Mouse (Mus musculus) lung, postnatal 0 days (tissue): Measurements from ENCODE around the gene Gm30083. TPM values are rescaled to one million over a fixed set of nuclear protein-coding genes. Genes with fewer than 3 reads are reported as not detected.

ENCODE experiments used
- ATAC-seq: fragments of 200-750 bp; cut with Nextera tagmentation; 2 replicates; pipeline ENCODE4 v1.8.0; 2017; ENCODE audit warnings: moderate library complexity
- DNase-seq: peaks from one replicate; pipeline ENCODE4 v3.0.0-alpha.2; 2016; ENCODE audit warnings: low spot score
- H3K27ac ChIP-seq: fragments of 300-500 bp; sonication (generic); 2 replicates; pipeline ENCODE4 v1.5.1; 2014; ENCODE audit warnings: antibody characterized with exemption, mild to moderate bottlenecking, low read length, mixed read lengths
- H3K27me3 ChIP-seq: fragments of 300-500 bp; sonication (generic); replicated peaks from 2 replicates; pipeline ENCODE4 v1.6.1; 2014; ENCODE audit warnings: low read length, mixed read lengths; ENCODE audit not compliant: insufficient read depth
- H3K36me3 ChIP-seq: fragments of 300-500 bp; sonication (generic); 2 replicates; pipeline ENCODE4 v1.6.1; 2014; ENCODE audit warnings: low read length, mixed read lengths; ENCODE audit not compliant: insufficient read depth
- H3K4me1 ChIP-seq: fragments of 300-500 bp; sonication (generic); 2 replicates; pipeline ENCODE4 v1.6.1; 2014; ENCODE audit warnings: antibody characterized with exemption, low read depth, low read length, mixed read lengths; ENCODE audit not compliant: insufficient read depth
- H3K4me2 ChIP-seq: fragments of 300-500 bp; sonication (generic); replicated peaks from 2 replicates; pipeline ENCODE4 v1.6.1; 2014; ENCODE audit warnings: low read depth, mild to moderate bottlenecking, low read length, moderate library complexity, mixed read lengths
- H3K4me3 ChIP-seq: fragments of 300-500 bp; sonication (generic); 2 replicates; pipeline ENCODE4 v1.5.1; 2014; ENCODE audit warnings: low read depth, low read length
- H3K9ac ChIP-seq: fragments of 300-500 bp; sonication (generic); replicated peaks from 2 replicates; pipeline ENCODE4 v1.6.1; 2014; ENCODE audit warnings: low read depth, mild to moderate bottlenecking
- H3K9me3 ChIP-seq: fragments of 300-500 bp; sonication (generic); 2 replicates; pipeline ENCODE4 v1.6.1; 2016; ENCODE audit warnings: low read length, mixed read lengths
- CTCF ChIP-seq: IDR thresholded peaks from 2 replicates; pipeline ENCODE4 v1.5.1; 2016; ENCODE audit warnings: antibody characterized with exemption, mild to moderate bottlenecking
- EP300 ChIP-seq: IDR thresholded peaks from 2 replicates; pipeline ENCODE4 v1.6.1; 2016; ENCODE audit warnings: antibody characterized with exemption, mild to moderate bottlenecking, control low read depth
- WGBS: fragments of 180-500 bp; shearing (Covaris S2); extraction: QIAGEN DNeasy Blood & Tissue Kit; methylation state at CpG from one replicate; pipeline ENCODE4 v1.1.7; 2014; 5-methylcytosine and 5-hydroxymethylcytosine counted together
- polyA plus RNA-seq: library from polyadenylated mRNA; unstranded; fragments of >200 nt; fragmentation: Nextera tagmentation; extraction: Ambion mirVana; gene quantifications from 2 replicates; pipeline ENCODE4 v1.2.1, GENCODE M21; 2015

Gene Gm30083
- polyA plus RNA-seq, 1 experiment from 2014 or later = not detected

GRCm38 (mm10) chr14:33953761-33954160 is 61.2 kb downstream of the Gm30083 start, which contains the start of gene Rbp3:
TSS of gene Rbp3 (plus strand) at chr14:33954003.
- no peak for ATAC-seq
- Histone ChIP-seq H3K27me3 (no peaks in the 10 kb centered on the region), H3K4me2 (no peak within 1 kb of the TSS), H3K4me3 (no peak within 1 kb of the TSS), H3K27ac (no peak within 1 kb of the TSS), H3K9ac (no peak within 1 kb of the TSS), H3K36me3 (no peaks in the 10 kb centered on the region), H3K4me1 (no peaks in the 10 kb centered on the region), H3K9me3 (no peaks in the 10 kb centered on the region)
- TF ChIP-seq EP300 (no peak), CTCF (no peak)
- no peak for DNase-seq
- WGBS = 83% methylated on average over 5 of the region's 5 CpGs

GRCm38 (mm10) chr14:33952233-33952981 is 62.6 kb downstream of the Gm30083 start:
- H3K27ac ChIP-seq = no peak overlapping the region
- H3K4me1 ChIP-seq = no peaks in the 10 kb centered on the region
- no peak for ATAC-seq
- 39% methylated on average over 6 of the region's 6 CpGs for WGBS
- no peak overlapping the region for H3K4me2 ChIP-seq
- no peak overlapping the region for H3K4me3 ChIP-seq
- DNase-seq = no peak
- no peaks in the 10 kb centered on the region for H3K9me3 ChIP-seq
- TF ChIP-seq CTCF (peak; percentile 25; the same call in 1 of the 2 replicates), EP300 (no peak)
- no peaks in the 10 kb centered on the region for H3K36me3 ChIP-seq
- H3K27me3 ChIP-seq = no peaks in the 10 kb centered on the region
- no peak overlapping the region for H3K9ac ChIP-seq

- Histone ChIP-seq H3K4me3 (no peak overlapping the region), H3K9ac (no peak overlapping the region), H3K36me3 (no peaks in the 10 kb centered on the region), H3K27ac (no peak overlapping the region), H3K4me1 (no peaks in the 10 kb centered on the region), H3K27me3 (no peaks in the 10 kb centered on the region), H3K9me3 (no peaks in the 10 kb centered on the region), H3K4me2 (no peak overlapping the region)
- TF ChIP-seq EP300 = no peak
- no peak for TF ChIP-seq CTCF
- 72% methylated on average over 6 of the region's 6 CpGs for WGBS
- no peak for DNase-seq
- no peak for ATAC-seq
Measured at GRCm38 (mm10) chr14:33946125-33946524, 68.9 kb downstream of the Gm30083 start.

- TF ChIP-seq EP300 (no peak), CTCF (no peak)
- no peak overlapping the region for H3K9ac ChIP-seq
- H3K4me2 ChIP-seq = no peak overlapping the region
- no peak overlapping the region for H3K4me3 ChIP-seq
- H3K27me3 ChIP-seq = no peaks in the 10 kb centered on the region
- no peaks in the 10 kb centered on the region for H3K9me3 ChIP-seq
- no peaks in the 10 kb centered on the region for H3K4me1 ChIP-seq
- H3K36me3 ChIP-seq = no peaks in the 10 kb centered on the region
- no peak for ATAC-seq
- no peak for DNase-seq
- H3K27ac ChIP-seq = no peak overlapping the region
- WGBS = 75% methylated on average over 5 of the region's 5 CpGs
Measured at GRCm38 (mm10) chr14:33942222-33942621, 72.8 kb downstream of the Gm30083 start.

- Histone ChIP-seq H3K9me3 (no peaks in the 10 kb centered on the region), H3K4me3 (no peak within 1 kb of the TSS), H3K4me1 (no peaks in the 10 kb centered on the region), H3K36me3 (no peaks in the 10 kb centered on the region), H3K27ac (no peak within 1 kb of the TSS), H3K4me2 (no peak within 1 kb of the TSS), H3K27me3 (no peaks in the 10 kb centered on the region), H3K9ac (no peak within 1 kb of the TSS)
- DNase-seq = no peak
- 34% methylated on average over 8 of the region's 8 CpGs for WGBS
- TF ChIP-seq CTCF = no peak
- TF ChIP-seq EP300 = no peak
- no peak for ATAC-seq
Measured at GRCm38 (mm10) chr14:33940739-33941138, 74.2 kb downstream of the Gm30083 start, which contains the start of gene Gdf2. TSS of gene Gdf2 (plus strand) at chr14:33941039.

- Histone ChIP-seq H3K27me3 (no peaks in the 10 kb centered on the region), H3K27ac (no peak overlapping the region), H3K9ac (no peak overlapping the region), H3K4me2 (no peak overlapping the region), H3K4me1 (no peaks in the 10 kb centered on the region), H3K36me3 (no peaks in the 10 kb centered on the region), H3K4me3 (no peak overlapping the region), H3K9me3 (no peaks in the 10 kb centered on the region)
- ATAC-seq (0 out of 2 replicates have a peak, but pooled peaks have one; percentile 33), DNase-seq (peak; percentile 64)
- TF ChIP-seq EP300 (no peak), CTCF (peak; percentile 91)
- WGBS = 27% methylated on average over 9 of the region's 9 CpGs
Measured at GRCm38 (mm10) chr14:33939117-33939516, 75.9 kb downstream of the Gm30083 start.

Other genes with a start within 250 kb of the Gm30083 start
- 1.3 and 1.5 TPM in 2 replicates for gene Gdf10, start 91.6 kb downstream of the Gm30083 start, polyA plus RNA-seq
- 0.07 TPM in 1 of 2 replicates, not detected in the other for gene Gdf2, start 74.1 kb downstream of the Gm30083 start, polyA plus RNA-seq
- gene Rbp3, start 61.2 kb downstream of the Gm30083 start, polyA plus RNA-seq = not detected in 2 replicates
- not detected in 2 replicates for gene Zfp488, start 36.4 kb downstream of the Gm30083 start, polyA plus RNA-seq
- gene Gm5460, start 1.6 kb upstream of the Gm30083 start, polyA plus RNA-seq = not detected in 2 replicates
- not detected in 2 replicates for gene Antxrl, start 37.5 kb upstream of the Gm30083 start, polyA plus RNA-seq
- gene Anxa8, start 70.8 kb upstream of the Gm30083 start, polyA plus RNA-seq = 23.6 and 25.9 TPM in 2 replicates
- 0.37 TPM in 1 of 2 replicates, not detected in the other for gene A630023A22Rik, start 87.6 kb upstream of the Gm30083 start, polyA plus RNA-seq
- gene Npy4r, start 137.3 kb upstream of the Gm30083 start, polyA plus RNA-seq = not detected in 2 replicates
- gene Gprin2, start 186.5 kb upstream of the Gm30083 start, polyA plus RNA-seq = 0.06 and 0.08 TPM in 2 replicates
- 1.2 and 1.3 TPM in 2 replicates for gene Syt15, start 204.4 kb upstream of the Gm30083 start, polyA plus RNA-seq